Mouse (Mus musculus) megakaryocyte, embryonic 14.5 days (primary cell): ENCODE results near the gene Golph3.

Source experiments
- FLI1 ChIP-seq: IDR thresholded peaks from 2 replicates; pipeline ENCODE4 v1.6.1; 2012; ENCODE audit warnings: low read length, inconsistent platforms, mixed read lengths
- GATA1 ChIP-seq: IDR thresholded peaks from 3 replicates; pipeline ENCODE4 v1.6.1; 2012; ENCODE audit warnings: mixed read lengths, low read length, inconsistent platforms, borderline replicate concordance

GRCm38 (mm10) chr15:12275091-12275623, 46.1 kb upstream of the Golph3 start:
- TF ChIP-seq GATA1 (no peak), FLI1 (no peak)
